Mouse (Mus musculus) adrenal gland, postnatal 36 days (tissue): ENCODE measurements around the gene Pafah1b2. TPM values are rescaled to one million over a fixed set of nuclear protein-coding genes. Genes with fewer than 3 reads are reported as not detected.

ENCODE experiments used
- DNase-seq, 2 experiments: peaks; one replicate each; pipeline ENCODE4 v3.0.0; 2021; ENCODE audit warnings: mixed read lengths in 1 of 2
- microRNA-seq: library from miRNA; unstranded; fragments of <30 nt; microRNA quantifications from one replicate; pipeline ENCODE4 v1.2.0, GENCODE M21; 2021
- total RNA-seq, 2 experiments: library from RNA; stranded (reverse); gene quantifications; 2 replicates each; pipeline ENCODE4 v1.2.3; 2021

The Pafah1b2 gene
- total RNA-seq, 2 experiments from 2014 or later, result 148 to 173 TPM

- DNase-seq, result no peak
Measured at GRCm38 (mm10) chr9:45942464-45942863, 70.0 kb downstream of the Pafah1b2 start.

GRCm38 (mm10) chr9:45941329-45941888 lies 71.1 kb downstream of the Pafah1b2 start:
- DNase-seq, result peak in 1 of 2 experiments; percentile 47

- peak in 1 of 2 experiments; percentile 34 for DNase-seq
Measured at GRCm38 (mm10) chr9:45939794-45940193, 72.7 kb downstream of the Pafah1b2 start.

GRCm38 (mm10) chr9:45938952-45939637 lies 73.4 kb downstream of the Pafah1b2 start:
- no peak for DNase-seq

GRCm38 (mm10) chr9:45938088-45938487 lies 74.4 kb downstream of the Pafah1b2 start:
- peak; percentile 85 to 88 for DNase-seq

GRCm38 (mm10) chr9:45936883-45937282 lies 75.6 kb downstream of the Pafah1b2 start:
- peak; percentile 70 to 80 for DNase-seq

GRCm38 (mm10) chr9:45935628-45936210 lies 76.8 kb downstream of the Pafah1b2 start, which contains the start of gene Tagln:
Gene Tagln (minus strand): TSS chr9:45936058.
- DNase-seq, result peak; percentile 30 to 37

- DNase-seq, result peak in 1 of 2 experiments; percentile 27
Measured at GRCm38 (mm10) chr9:45932571-45933415, 79.7 kb downstream of the Pafah1b2 start.

GRCm38 (mm10) chr9:45931958-45932357 lies 80.5 kb downstream of the Pafah1b2 start:
- peak in 1 of 2 experiments; percentile 52 for DNase-seq

- no peak for DNase-seq
Measured at GRCm38 (mm10) chr9:45929285-45929684, 83.2 kb downstream of the Pafah1b2 start.

- DNase-seq, result no peak
Measured at GRCm38 (mm10) chr9:45919895-45920294, 92.6 kb downstream of the Pafah1b2 start.

GRCm38 (mm10) chr9:45917041-45917934 lies 95.2 kb downstream of the Pafah1b2 start:
- peak; percentile 63 to 81 for DNase-seq

- DNase-seq, result no peak
Measured at GRCm38 (mm10) chr9:45915659-45916058, 96.8 kb downstream of the Pafah1b2 start.

Small RNA genes lying within 50 kb of the gene (microRNA-seq; reads per million reads assigned to microRNA genes)
- not detected for gene Mir7087

Other genes with a start within 250 kb of the Pafah1b2 start
- gene Cep164, start 184.0 kb downstream of the Pafah1b2 start, total RNA-seq, result 10 to 100 TPM; 11.6 to 12.2 TPM
- 10 to 100 TPM; 24.3 to 32.0 TPM for gene Bace1, start 174.1 kb downstream of the Pafah1b2 start, total RNA-seq
- 10 to 100 TPM; 26.9 to 28.6 TPM for gene Pcsk7, start 106.2 kb downstream of the Pafah1b2 start, total RNA-seq
- 10 to 100 TPM; 42.5 to 46.6 TPM for gene Rnf214, start 105.8 kb downstream of the Pafah1b2 start, total RNA-seq
- 100 to 1,000 TPM in 1 of 2 experiments, 10 to 100 TPM in 1; 90.4 to 182 TPM for gene Tagln, start 76.6 kb downstream of the Pafah1b2 start, total RNA-seq
- gene Sidt2, start 57.4 kb downstream of the Pafah1b2 start, total RNA-seq, result 100 to 1,000 TPM; 161 to 261 TPM
- 10 to 100 TPM; 55.1 to 60.0 TPM for gene Sik3, start 130 bp upstream of the Pafah1b2 start, total RNA-seq
- 1 to 10 TPM in 1 of 2 experiments, under 1 TPM in 1; 0.36 to 6.4 TPM for gene Apoa1, start 215.9 kb upstream of the Pafah1b2 start, total RNA-seq
- gene Apoc3, start 222.9 kb upstream of the Pafah1b2 start, total RNA-seq, result 10 to 100 TPM in 1 of 2 experiments, 1 to 10 TPM in 1; 6.8 to 12.5 TPM
- under 1 TPM in 1 of 2 experiments, not detected in 1; 0.17 TPM for gene Apoa4, start 228.0 kb upstream of the Pafah1b2 start, total RNA-seq